Mouse (Mus musculus): ENCODE measurements at regions not wholly inside any gene's neighbourhood (a gene's known extent, or its start where the extent isn't known, plus 50 kb on each side); places are given as distances from the start of the nearest gene placed in this dataset.

DNA sequence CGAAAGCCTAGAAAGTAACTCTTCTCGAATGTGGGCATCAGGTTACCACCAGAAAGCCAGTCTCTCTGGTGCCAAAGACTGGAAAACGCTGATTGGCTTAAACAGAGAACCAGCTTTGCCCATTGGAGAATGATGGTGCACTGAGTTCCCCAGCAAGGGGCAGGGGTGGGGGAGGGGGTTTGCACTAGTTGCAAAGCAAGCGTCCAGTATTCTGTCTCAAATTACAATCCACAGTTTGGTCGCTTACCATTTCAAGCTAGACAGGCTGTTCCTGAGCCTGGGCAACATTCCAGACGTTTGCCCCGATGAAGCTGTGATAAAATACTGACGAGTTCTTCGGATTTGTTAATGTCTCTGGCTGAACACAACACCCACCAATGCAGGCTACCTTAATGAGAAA, 69.0 kb upstream of the Dap start:
- TF ChIP-seq EP300 (IDR thresholded peaks at IDR 0.05; ENCODE audit: insufficient read depth, low read depth, low read length) (no peak), CTCF (IDR thresholded peaks at IDR 0.05) (no peak)
